Mouse (Mus musculus) midbrain, embryonic 12.5 days (tissue): Measurements from ENCODE around the gene Zfp296. TPM values are rescaled to one million over a fixed set of nuclear protein-coding genes. Genes with fewer than 3 reads are reported as not detected.
A peak's percentile ranks its signal among the peaks of the same experiment; 100 is the strongest.

Experiments used
- ATAC-seq: fragments of 200-750 bp; cut with Nextera tagmentation; 2 replicates; pipeline ENCODE4 v1.8.0; 2017; ENCODE audit warnings: low read depth, moderate TSS enrichment, moderate library complexity; ENCODE audit not compliant: low FRiP score
- H3K27ac ChIP-seq: fragments of 300-500 bp; sonication (generic); replicated peaks from 2 replicates; pipeline ENCODE4 v1.5.1; 2016; ENCODE audit warnings: mild to moderate bottlenecking
- H3K27me3 ChIP-seq: fragments of 300-500 bp; sonication (generic); 2 replicates; pipeline ENCODE4 v1.6.1; 2016; ENCODE audit warnings: mild to moderate bottlenecking
- H3K36me3 ChIP-seq: fragments of 300-500 bp; sonication (generic); 2 replicates; pipeline ENCODE4 v1.6.1; 2016
- H3K4me1 ChIP-seq: fragments of 300-500 bp; sonication (generic); 2 replicates; pipeline ENCODE4 v1.6.1; 2016
- H3K4me2 ChIP-seq: fragments of 300-500 bp; sonication (generic); replicated peaks from 2 replicates; pipeline ENCODE4 v1.6.1; 2016; ENCODE audit warnings: mild to moderate bottlenecking, moderate library complexity
- H3K4me3 ChIP-seq: fragments of 300-500 bp; sonication (generic); 2 replicates; pipeline ENCODE4 v1.5.1; 2016; ENCODE audit warnings: mild to moderate bottlenecking
- H3K9ac ChIP-seq: fragments of 300-500 bp; sonication (generic); replicated peaks from 2 replicates; pipeline ENCODE4 v1.6.1; 2016; ENCODE audit warnings: mild to moderate bottlenecking, moderate library complexity
- H3K9me3 ChIP-seq: fragments of 300-500 bp; sonication (generic); 2 replicates; pipeline ENCODE4 v1.6.1; 2016; ENCODE audit warnings: mild to moderate bottlenecking
- WGBS: fragments of 180-500 bp; shearing (Covaris S2); methylation state at CpG from one replicate; pipeline ENCODE4 v1.1.7; 2016; 5-methylcytosine and 5-hydroxymethylcytosine counted together
- polyA plus RNA-seq: library from polyadenylated mRNA; unstranded; fragments of >200 nt; fragmentation: Nextera tagmentation; extraction: Ambion mirVana; gene quantifications from 2 replicates; pipeline ENCODE4 v1.2.1, GENCODE M21; 2016

Gene Zfp296
- polyA plus RNA-seq, 1 experiment from 2014 or later = 0.27 TPM

GRCm38 (mm10) chr7:19563884-19564283 lies 13.2 kb upstream of the Zfp296 start:
- Histone ChIP-seq H3K9ac (no peak overlapping the region), H3K27ac (peak overlapping the region; percentile 93; the same call in 1 of the 2 replicates), H3K4me2 (0 out of 2 replicates have a peak overlapping the region, but pooled peaks have one; percentile 99), H3K36me3 (peaks cover 26% of the 10 kb centered on the region), H3K4me3 (no peak overlapping the region), H3K9me3 (no peaks in the 10 kb centered on the region; the same call in 1 of the 2 replicates), H3K27me3 (no peaks in the 10 kb centered on the region), H3K4me1 (peaks cover 36% of the 10 kb centered on the region)
- 91% methylated on average over 3 of the region's 3 CpGs for WGBS
- no peak for ATAC-seq

GRCm38 (mm10) chr7:19564455-19564854 lies 12.6 kb upstream of the Zfp296 start:
- Histone ChIP-seq H3K9me3 (no peaks in the 10 kb centered on the region; the same call in 1 of the 2 replicates), H3K4me1 (peaks cover 32% of the 10 kb centered on the region), H3K36me3 (peaks cover 32% of the 10 kb centered on the region), H3K27ac (no peak overlapping the region), H3K9ac (no peak overlapping the region), H3K4me2 (no peak overlapping the region), H3K27me3 (no peaks in the 10 kb centered on the region), H3K4me3 (no peak overlapping the region)
- WGBS = 90% methylated on average over 4 of the region's 4 CpGs
- no peak for ATAC-seq

GRCm38 (mm10) chr7:19565803-19566202 lies 11.3 kb upstream of the Zfp296 start:
- Histone ChIP-seq H3K27ac (no peak overlapping the region), H3K4me3 (no peak overlapping the region), H3K27me3 (no peaks in the 10 kb centered on the region), H3K9me3 (no peaks in the 10 kb centered on the region; the same call in 1 of the 2 replicates), H3K9ac (no peak overlapping the region), H3K4me1 (peaks cover 18% of the 10 kb centered on the region), H3K36me3 (peaks cover 43% of the 10 kb centered on the region), H3K4me2 (no peak overlapping the region)
- no peak for ATAC-seq
- 95% methylated on average over 2 of the region's 2 CpGs for WGBS

GRCm38 (mm10) chr7:19567426-19567825 lies 9.7 kb upstream of the Zfp296 start:
- H3K27me3 ChIP-seq = no peaks in the 10 kb centered on the region
- no peaks in the 10 kb centered on the region; the same call in 1 of the 2 replicates for H3K9me3 ChIP-seq
- H3K4me2 ChIP-seq = no peak overlapping the region
- H3K36me3 ChIP-seq = peaks cover 43% of the 10 kb centered on the region
- no peak overlapping the region for H3K9ac ChIP-seq
- 94% methylated on average over 8 of the region's 8 CpGs for WGBS
- no peak overlapping the region for H3K27ac ChIP-seq
- no peak for ATAC-seq
- peaks cover 25% of the 10 kb centered on the region for H3K4me1 ChIP-seq
- no peak overlapping the region for H3K4me3 ChIP-seq

GRCm38 (mm10) chr7:19569647-19570046 lies 7.4 kb upstream of the Zfp296 start:
- H3K4me3 ChIP-seq = no peak overlapping the region
- H3K4me1 ChIP-seq = peaks cover 21% of the 10 kb centered on the region
- 86% methylated on average over 3 of the region's 3 CpGs for WGBS
- no peaks in the 10 kb centered on the region for H3K9me3 ChIP-seq
- no peak overlapping the region for H3K9ac ChIP-seq
- peaks cover 35% of the 10 kb centered on the region for H3K36me3 ChIP-seq
- no peak overlapping the region for H3K4me2 ChIP-seq
- no peak for ATAC-seq
- H3K27ac ChIP-seq = no peak overlapping the region
- H3K27me3 ChIP-seq = peaks cover 2% of the 10 kb centered on the region

GRCm38 (mm10) chr7:19572926-19573775 lies 3.9 kb upstream of the Zfp296 start:
- H3K9ac ChIP-seq = peak overlapping the region; percentile 71
- H3K4me1 ChIP-seq = peaks cover 35% of the 10 kb centered on the region
- peak; percentile 84 for ATAC-seq
- H3K4me3 ChIP-seq = peak overlapping the region; percentile 81
- H3K9me3 ChIP-seq = no peaks in the 10 kb centered on the region
- peak overlapping the region; percentile 73 for H3K27ac ChIP-seq
- peaks cover 37% of the 10 kb centered on the region for H3K27me3 ChIP-seq
- peaks cover 20% of the 10 kb centered on the region for H3K36me3 ChIP-seq
- WGBS = under 1% methylated on average over 52 of the region's 53 CpGs
- H3K4me2 ChIP-seq = peak overlapping the region; percentile 82

GRCm38 (mm10) chr7:19573776-19574140 lies 3.3 kb upstream of the Zfp296 start:
- H3K9me3 ChIP-seq = no peaks in the 10 kb centered on the region
- 27% methylated on average over 16 of the region's 16 CpGs for WGBS
- H3K27ac ChIP-seq = 0 out of 2 replicates have a peak overlapping the region, but pooled peaks have one; percentile 73
- peaks cover 35% of the 10 kb centered on the region for H3K4me1 ChIP-seq
- H3K4me2 ChIP-seq = peak overlapping the region; percentile 82
- peaks cover 18% of the 10 kb centered on the region for H3K36me3 ChIP-seq
- peaks cover 43% of the 10 kb centered on the region for H3K27me3 ChIP-seq
- H3K9ac ChIP-seq = peak overlapping the region; percentile 71
- no peak for ATAC-seq
- peak overlapping the region; percentile 81 for H3K4me3 ChIP-seq

- H3K4me3 ChIP-seq = no peak overlapping the region
- H3K36me3 ChIP-seq = peaks cover 5% of the 10 kb centered on the region; the same call in 1 of the 2 replicates
- H3K4me2 ChIP-seq = no peak overlapping the region
- H3K27ac ChIP-seq = no peak overlapping the region
- peaks cover 35% of the 10 kb centered on the region for H3K4me1 ChIP-seq
- H3K9ac ChIP-seq = no peak overlapping the region
- WGBS = 68% methylated on average over 3 of the region's 3 CpGs
- H3K9me3 ChIP-seq = no peaks in the 10 kb centered on the region
- peaks cover 61% of the 10 kb centered on the region for H3K27me3 ChIP-seq
- no peak for ATAC-seq
Measured at GRCm38 (mm10) chr7:19575559-19575958, 1.5 kb upstream of the Zfp296 start.

- no peak overlapping the region for H3K9ac ChIP-seq
- peaks cover 29% of the 10 kb centered on the region for H3K36me3 ChIP-seq
- no peaks in the 10 kb centered on the region for H3K9me3 ChIP-seq
- H3K27me3 ChIP-seq = peaks cover 62% of the 10 kb centered on the region
- WGBS = 23% methylated on average over 9 of the region's 10 CpGs
- H3K4me2 ChIP-seq = peak overlapping the region; percentile 51; the same call in 1 of the 2 replicates
- peaks cover 18% of the 10 kb centered on the region for H3K4me1 ChIP-seq
- H3K4me3 ChIP-seq = peak overlapping the region; percentile 35; the same call in 1 of the 2 replicates
- H3K27ac ChIP-seq = no peak overlapping the region
- ATAC-seq = no peak
Measured at GRCm38 (mm10) chr7:19577877-19578414, 859 bp downstream of the Zfp296 start.

- WGBS = 68% methylated on average over 4 of the region's 4 CpGs
- peaks cover 62% of the 10 kb centered on the region for H3K27me3 ChIP-seq
- H3K4me1 ChIP-seq = peaks cover 18% of the 10 kb centered on the region
- ATAC-seq = no peak
- no peak overlapping the region for H3K27ac ChIP-seq
- H3K4me2 ChIP-seq = no peak overlapping the region
- H3K4me3 ChIP-seq = no peak overlapping the region
- no peak overlapping the region for H3K9ac ChIP-seq
- no peaks in the 10 kb centered on the region for H3K9me3 ChIP-seq
- H3K36me3 ChIP-seq = peaks cover 33% of the 10 kb centered on the region
Measured at GRCm38 (mm10) chr7:19578436-19578835, 1.3 kb downstream of the Zfp296 start.

GRCm38 (mm10) chr7:19579751-19580150 lies 2.7 kb downstream of the Zfp296 start:
- no peak overlapping the region for H3K27ac ChIP-seq
- peaks cover 47% of the 10 kb centered on the region for H3K36me3 ChIP-seq
- no peak for ATAC-seq
- H3K9ac ChIP-seq = 0 out of 2 replicates have a peak overlapping the region, but pooled peaks have one; percentile 7
- H3K27me3 ChIP-seq = peaks cover 59% of the 10 kb centered on the region
- H3K4me3 ChIP-seq = no peak overlapping the region
- H3K4me1 ChIP-seq = peaks cover 14% of the 10 kb centered on the region
- no peak overlapping the region for H3K4me2 ChIP-seq
- no peaks in the 10 kb centered on the region for H3K9me3 ChIP-seq
- WGBS = 80% methylated on average over 10 of the region's 10 CpGs

GRCm38 (mm10) chr7:19580634-19581033 lies 3.5 kb downstream of the Zfp296 start:
- 87% methylated on average over 8 of the region's 8 CpGs for WGBS

More at GRCm38 (mm10) chr7:19580634-19581033, 3.5 kb downstream of the Zfp296 start:
- Histone ChIP-seq H3K27me3 (peaks cover 50% of the 10 kb centered on the region), H3K9me3 (no peaks in the 10 kb centered on the region), H3K27ac (no peak overlapping the region), H3K9ac (no peak overlapping the region), H3K4me1 (peaks cover 14% of the 10 kb centered on the region), H3K4me3 (no peak overlapping the region), H3K36me3 (peaks cover 55% of the 10 kb centered on the region), H3K4me2 (no peak overlapping the region)
- no peak for ATAC-seq
